Mouse (Mus musculus) left cerebral cortex, postnatal 36 days (tissue): ENCODE data around the gene Ptgis. TPM values are rescaled to one million over a fixed set of nuclear protein-coding genes. Genes with fewer than 3 reads are reported as not detected.

Experiments
- DNase-seq, 2 experiments: peaks; one replicate each; pipeline ENCODE4 v3.0.0; 2021 to 2022; ENCODE audit warnings: low spot score in 2 of 2, mixed read lengths in 1 of 2
- intact Hi-C: fragments of 180-260 bp; cut with DNase I; formaldehyde crosslinking; loops from one replicate; pipeline ENCODE4 v1.15.1; 2025
- total RNA-seq, 2 experiments: library from RNA; stranded (reverse); gene quantifications; 2 replicates each; pipeline ENCODE4 v1.2.3; 2021

The Ptgis gene
- total RNA-seq, 2 experiments from 2014 or later: 1.6 to 1.8 TPM

DNA sequence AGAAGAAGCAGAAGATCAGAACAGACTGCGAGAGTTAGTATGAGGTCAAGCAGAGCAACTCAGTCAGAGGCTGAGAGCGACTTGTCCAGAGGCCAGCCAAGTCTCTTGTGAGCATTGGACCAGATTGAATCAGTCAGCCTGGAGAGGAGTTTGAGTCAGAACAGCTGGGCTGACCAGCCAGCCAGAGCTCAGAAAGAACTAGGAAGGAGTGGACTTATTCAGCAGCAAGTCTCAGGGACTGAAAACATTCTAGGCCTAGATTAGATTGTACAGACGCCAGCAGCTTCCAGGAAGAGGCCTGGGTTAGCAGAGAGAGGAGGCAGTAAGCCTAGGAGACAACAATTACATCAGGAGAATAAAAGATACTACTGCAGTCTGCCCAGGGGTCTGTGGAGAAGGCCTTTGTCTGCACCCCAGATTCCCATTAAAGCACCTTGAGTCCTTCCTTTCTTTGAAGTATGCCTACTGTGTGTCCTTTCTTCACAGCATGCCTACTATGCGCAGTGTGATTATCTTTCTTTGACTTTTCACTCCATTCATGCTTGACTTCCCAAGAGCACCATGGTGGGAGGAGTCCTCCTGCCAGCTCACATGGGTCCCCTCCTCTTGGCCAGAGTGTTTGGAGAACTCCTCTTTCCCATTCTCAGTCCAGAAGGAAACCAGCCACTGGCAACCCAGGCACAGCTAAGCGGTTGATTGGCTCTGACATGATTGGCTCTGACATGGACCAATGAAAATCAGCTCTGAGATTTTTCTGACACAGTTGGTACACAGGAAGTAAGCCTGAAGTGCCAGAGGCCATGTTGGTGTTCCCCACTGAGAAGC is 67.1 kb downstream of the Ptgis start:
- intact Hi-C loops: no loop called here
- DNase-seq: no peak

DNA sequence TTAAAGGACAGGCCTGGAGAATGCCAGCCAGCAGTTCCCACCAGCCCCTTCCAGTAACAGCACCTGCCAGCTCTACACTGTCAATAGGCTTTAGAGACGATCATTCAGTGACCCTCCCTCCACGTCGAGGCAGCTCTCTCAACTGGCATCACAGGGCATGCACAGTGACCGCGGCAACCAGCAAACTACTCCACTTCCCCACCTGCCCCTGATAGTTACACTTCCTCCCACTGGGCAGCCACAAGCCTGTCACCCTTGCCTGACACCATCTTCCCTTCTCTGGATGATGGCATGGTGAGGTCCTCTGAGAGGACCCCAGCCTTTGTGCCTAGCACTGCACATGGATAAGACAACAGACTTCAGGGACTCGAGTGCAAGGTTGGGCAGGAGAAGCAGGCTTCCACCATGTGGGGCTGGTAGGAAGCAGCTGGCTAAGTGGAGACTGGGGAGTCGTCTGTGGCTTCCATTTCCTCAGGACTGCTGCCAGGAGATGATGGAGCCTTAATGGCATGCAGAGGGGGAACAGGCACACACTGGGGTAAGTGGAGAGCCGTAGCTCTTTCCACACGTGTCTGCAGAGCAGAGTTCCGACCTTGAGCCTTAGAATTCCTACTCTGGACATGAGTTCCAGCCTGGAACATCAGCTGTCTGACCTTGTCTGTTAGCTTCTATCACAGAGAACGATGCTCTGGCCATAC is 72.7 kb downstream of the Ptgis start:
- intact Hi-C loops: no loop called here
- DNase-seq: no peak

DNA sequence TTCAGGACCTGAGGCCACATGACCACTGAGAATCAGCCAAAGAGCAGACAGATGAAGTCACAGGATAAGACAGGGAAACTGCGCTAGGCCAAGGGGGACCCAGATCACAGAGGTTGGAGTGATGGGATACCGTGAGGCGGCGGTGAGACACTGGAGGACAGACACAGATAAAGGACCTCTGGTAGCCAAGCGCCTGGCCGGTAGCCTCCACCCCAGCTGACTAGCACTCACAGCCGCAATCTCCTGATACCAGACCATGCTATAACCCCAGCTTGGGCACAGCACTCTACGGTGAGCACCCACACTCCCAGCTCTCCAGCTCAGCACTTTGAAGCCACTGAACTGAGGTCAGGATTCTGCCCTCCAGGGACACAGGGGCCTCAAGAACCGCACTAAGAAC is 76.8 kb downstream of the Ptgis start:
- intact Hi-C loops: no loop called here

DNA sequence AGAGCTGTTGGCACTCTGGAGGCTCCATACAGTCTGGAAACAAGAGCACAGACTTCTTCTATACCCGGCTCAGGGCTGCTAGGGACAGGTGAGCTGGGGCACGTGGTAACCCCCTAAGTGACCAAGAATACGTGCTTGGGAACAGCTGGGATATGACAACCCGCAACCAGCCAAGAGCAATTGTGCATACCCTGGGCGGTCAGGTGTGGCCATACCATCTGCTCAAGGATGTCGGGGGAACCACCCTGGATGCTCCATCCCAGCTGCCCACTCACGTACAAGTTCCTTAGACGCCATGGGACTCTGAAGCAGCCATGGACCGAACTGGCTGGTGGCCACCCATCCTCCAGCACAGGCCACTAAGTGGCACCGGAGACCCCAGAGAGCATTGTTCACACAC is 77.3 kb downstream of the Ptgis start:
- DNase-seq: no peak
- intact Hi-C loops: no loop called here

More for the DNA sequence above, 76.8 kb downstream of the Ptgis start:
- no peak for DNase-seq

DNA sequence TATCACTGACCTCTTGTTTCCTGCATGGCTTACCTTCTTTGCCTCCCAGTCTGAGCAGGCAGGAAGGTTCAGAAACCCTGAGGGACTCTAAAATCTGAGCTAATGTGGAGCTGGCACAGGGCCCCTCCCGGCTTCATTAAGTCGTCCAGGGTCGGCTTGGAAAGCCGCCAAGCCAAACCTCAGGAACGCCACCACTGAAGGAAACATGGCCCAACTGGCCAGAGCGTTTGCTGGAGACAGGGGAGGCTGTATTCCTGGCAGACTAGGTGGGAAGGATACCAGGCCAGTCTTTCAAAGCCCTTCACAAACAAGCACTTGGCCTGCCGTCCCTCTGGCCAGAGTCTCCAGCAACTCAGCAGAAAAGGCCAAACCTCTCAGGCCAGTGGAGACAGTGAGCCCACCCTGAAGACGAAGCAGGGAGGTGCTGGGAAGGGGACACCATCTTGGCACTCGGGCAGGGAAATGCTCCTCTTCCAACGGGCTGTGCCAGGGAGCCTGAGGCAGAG is 77.8 kb downstream of the Ptgis start:
- intact Hi-C loops: no loop called here
- no peak for DNase-seq

DNA sequence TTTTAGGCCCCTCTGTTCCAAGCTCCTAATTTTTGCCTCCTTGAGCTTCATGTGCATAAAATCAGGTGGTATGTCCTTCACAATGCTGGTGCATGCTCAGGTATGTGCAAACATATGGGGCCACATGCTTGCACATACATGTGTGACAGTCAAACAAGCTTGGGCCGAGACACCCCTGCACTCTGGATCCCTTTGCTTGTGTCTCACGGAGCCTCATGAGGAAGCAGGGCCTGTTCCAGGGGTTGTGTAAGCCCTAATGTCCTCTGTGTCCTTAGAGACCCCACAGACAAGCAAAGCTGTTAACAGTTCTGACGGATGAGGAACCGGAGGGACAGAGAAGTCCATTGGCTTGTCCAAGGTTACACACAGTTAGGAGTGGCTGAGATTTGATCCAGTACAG is 80.7 kb downstream of the Ptgis start:
- DNase-seq: no peak
- intact Hi-C loops: no loop called here

DNA sequence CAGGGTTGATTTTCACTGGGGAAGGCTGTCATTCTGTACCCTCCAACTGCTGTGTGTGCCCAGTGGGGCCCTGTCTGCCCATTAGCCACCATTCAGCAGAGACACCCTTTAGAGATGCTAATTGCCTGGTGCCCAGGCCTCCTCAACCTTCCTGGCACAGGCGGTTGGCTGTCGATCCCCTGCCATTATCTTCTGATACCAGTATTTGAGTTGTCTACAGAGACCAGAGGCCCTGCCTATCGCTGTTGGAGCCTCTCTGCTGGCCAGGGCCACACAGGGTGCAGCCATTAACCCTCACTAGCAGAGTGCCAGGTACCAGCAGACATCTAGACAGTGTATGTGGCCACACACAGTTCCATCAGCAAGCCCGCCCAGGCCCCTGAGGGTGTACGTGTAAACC is 81.6 kb downstream of the Ptgis start:
- no peak for DNase-seq
- intact Hi-C loops: no loop called here

DNA sequence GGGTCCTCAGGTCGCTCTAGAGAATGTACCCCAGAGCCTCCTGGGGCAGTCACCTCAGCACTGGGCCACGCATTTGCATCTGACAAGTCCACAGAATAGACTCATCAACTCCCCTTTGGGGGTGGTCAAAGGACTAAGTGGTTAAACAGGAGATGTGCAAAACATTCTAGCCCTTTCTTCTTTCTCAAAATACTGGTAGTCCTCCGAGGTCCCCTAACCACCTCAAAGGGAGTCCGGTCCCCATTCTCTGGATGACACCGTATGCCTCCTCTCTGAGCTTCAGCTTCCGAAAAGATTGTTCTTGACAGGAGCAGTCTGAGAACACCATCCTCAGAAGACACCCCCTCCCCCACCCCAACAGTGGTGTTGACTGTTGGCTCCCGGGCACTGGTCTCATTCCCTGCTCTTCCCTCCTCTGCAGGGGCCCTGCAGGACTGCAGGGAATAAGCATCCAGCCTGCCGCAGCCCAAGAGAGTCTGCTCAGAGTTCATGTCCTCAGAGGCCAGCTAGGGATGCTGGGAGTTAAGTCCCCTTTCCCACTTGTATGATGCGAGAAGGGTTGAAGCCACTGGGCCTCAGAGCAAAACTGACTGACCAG is 84.2 kb downstream of the Ptgis start:
- DNase-seq: no peak
- intact Hi-C loops: no loop called here

DNA sequence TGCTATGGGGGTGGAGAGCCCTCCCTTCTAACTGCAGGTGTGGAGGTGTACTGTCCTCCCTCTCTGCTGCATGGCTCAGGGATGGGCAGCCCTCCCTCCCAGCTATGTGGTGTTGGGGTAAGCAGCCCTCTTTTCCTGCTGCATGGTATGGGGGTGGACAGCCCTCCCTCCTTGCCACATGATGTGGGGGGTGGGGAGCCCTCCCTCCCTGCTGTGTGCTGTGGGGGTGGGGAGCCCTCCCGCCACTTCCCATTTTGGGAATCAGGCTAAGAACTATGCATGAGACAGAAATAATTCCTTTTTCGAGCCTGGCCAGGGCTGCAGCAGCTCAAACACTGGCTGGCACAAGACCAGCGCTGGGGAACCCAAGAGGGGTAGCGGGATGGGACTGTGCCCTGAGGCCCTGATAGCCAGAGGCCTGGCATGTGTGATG is 84.8 kb downstream of the Ptgis start:
- peak; percentile 78 to 79 for DNase-seq
- intact Hi-C loops: no loop called here

DNA sequence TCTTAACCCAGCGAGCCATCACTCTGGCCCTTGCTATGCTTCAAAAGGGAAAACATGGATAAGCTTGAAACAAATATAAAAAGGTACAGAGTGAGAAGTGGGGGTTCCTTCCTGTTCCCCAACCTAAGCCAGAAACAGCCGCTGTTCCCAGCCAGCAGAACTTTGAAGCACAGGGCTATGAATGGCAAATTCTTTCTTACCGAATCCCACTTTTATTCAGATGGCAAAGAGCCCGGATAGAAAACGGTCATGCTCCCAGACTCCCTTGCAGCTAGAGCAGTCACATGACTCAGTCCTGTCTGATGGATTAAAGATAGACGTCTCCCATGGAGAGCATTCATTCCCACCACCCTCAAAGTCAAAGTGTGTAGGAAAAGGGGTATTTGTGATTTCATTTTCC is 89.5 kb downstream of the Ptgis start:
- intact Hi-C loops: no loop called here
- no peak for DNase-seq

DNA sequence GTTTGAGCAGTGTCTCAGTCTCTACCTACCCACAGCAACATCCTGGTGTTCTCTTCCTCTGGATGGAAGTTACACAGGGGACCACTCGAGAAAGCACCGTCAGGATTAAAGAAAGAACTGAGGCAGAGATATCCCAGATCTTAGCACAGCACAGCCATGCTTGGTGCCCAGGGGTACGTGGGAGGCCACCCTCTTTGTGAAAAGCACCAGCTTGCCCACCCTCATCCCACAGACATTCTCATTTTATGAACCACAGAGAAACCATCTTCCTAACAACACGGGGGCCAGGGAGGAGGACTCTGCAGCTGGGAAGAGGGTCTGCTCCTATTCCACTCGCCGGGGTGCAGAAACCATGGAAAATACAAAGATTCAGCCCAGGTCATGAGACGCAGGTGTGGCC is 90.3 kb downstream of the Ptgis start:
- peak in 1 of 2 experiments; percentile 48 for DNase-seq
- intact Hi-C loops: no loop called here

DNA sequence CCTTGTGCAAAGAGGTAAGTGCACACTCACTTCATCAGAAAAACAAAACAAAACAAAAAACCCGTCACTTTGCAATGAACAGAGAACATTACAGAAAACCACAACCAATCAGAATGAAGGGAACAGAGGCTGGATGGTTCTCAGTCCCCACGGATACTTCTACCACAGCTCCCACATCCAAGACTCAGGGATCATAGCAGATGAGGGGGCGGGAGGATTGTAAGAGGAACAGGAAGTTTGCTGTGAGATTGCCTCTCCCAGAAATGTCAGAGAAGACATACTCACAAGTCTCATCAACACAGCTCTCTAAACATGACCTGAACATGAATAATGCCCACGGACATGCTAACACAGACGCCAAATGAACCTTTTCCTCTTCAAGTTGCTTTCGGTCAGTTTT is 91.4 kb downstream of the Ptgis start:
- DNase-seq: no peak
- intact Hi-C loops: no loop called here

DNA sequence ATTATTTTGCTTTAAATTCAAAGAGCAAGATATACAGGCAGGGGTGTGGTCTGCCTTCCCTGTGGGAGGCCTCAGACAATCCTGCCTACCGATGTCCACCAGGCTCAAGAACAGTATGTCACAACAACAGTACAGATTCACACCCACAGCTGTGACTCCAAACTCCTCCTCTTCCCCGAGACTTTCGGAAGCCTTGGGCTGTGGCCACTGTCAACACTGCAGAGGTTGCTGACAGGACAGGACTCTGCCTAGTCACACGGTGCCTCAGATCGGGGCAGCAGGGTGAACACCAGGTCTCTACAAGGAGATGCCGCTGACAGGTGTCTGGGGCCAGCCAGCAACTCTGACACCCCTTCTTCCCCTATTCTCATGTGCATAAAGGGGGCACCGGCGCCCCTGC is 92.7 kb downstream of the Ptgis start:
- intact Hi-C loops: no loop called here

DNA sequence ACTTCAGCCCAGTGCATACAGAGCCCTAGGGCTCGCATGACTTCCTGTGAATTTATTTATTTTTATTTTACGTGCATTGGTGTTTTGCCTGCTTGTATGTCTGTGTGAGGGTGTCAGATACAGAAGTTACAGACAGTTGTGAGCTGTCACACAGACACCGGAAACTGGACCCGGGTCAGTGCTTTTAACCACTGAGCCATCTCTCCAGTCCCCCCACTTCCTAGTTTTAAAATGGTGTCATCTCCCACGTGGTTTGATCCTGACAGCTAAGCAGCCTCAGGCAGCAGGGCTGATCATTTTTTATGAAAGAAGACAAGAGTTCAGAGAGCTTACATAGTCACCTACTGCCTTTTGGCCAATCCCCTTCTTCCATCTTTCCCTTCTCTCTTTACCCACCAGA is 94.5 kb downstream of the Ptgis start:
- intact Hi-C loops: no loop called here
- no peak for DNase-seq

More for the DNA sequence above, 92.7 kb downstream of the Ptgis start:
- DNase-seq: no peak

DNA sequence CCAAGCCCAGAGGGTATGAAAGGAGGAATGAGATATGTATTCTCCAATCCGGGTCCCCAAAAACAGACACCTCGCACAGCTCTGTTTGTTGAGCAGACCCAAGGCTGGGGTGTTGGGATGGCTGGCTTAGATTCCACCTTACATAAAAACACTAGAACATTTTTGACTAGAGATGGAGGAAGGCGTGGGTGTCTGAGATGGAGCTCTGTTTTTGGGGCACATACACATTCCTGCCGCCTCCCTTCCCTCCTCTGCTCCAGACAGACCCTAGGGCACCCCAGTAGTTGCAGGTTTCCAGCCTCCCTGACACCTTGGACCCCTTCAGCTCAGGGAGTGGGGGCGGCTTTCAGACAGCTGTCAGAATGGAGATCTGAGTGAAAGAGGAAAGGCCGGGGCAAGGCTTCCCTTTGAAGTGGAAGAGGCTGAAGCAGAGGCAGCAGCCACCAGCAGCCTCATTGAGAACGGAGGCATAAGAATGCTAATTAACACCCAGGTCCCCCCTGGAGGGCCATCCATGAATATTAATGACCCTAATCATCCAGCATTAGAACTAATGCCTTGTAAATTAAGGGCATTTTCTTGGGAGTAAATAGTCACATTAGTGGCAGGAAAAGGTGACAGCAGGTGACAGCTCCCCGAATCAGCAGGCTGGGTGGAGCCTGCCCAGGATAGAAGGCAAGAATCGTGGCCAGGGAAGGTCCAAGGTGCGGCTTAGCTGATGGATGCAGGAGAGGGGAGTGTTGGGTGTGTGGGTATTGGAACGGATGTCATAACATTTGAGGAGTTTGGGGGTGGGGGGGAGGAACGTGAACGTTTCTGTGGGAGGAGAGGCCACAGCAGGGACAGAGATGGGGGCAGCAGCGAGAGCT is 95.7 kb downstream of the Ptgis start:
- intact Hi-C loops: no loop called here
- DNase-seq: peak; percentile 71 to 75

DNA sequence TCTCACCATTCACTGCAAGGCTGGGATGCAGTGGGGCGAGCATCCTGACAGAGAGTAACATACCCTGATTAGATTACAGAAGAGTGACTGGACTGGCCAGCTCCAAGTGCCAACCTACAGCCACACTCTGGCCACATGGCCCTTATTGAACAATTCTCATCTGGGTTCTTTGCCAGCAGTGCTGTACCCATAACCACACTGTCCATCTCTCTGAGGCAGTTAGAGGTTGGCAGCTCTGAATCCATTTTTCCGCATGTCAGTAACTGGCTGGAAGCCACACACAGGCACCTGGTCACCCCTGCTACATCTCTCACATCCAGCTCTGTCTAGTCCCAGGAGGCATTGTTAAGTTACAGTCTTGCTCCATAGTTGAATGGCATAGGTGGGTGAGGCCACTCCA is 96.5 kb downstream of the Ptgis start:
- intact Hi-C loops: no loop called here
- no peak for DNase-seq

DNA sequence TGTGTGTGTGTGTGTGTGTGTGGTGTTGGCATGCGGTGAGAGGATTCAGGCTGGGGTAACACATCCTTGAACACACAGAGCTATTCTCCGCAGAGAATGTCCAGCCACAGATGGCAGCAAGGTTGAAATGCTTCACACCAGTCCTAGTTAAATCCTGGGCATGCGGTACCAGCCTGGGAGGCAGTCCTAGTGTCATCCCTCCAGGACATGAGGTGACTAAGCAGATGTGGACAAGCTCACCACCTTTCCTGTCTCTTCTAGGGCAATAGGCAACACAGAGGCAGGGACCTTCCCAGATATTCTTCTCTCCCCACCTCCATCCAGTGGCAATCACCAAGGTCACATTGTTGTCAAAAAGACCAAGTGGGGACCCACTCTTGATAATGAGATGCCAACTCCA is 98.1 kb downstream of the Ptgis start:
- DNase-seq: no peak
- intact Hi-C loops: no loop called here

DNA sequence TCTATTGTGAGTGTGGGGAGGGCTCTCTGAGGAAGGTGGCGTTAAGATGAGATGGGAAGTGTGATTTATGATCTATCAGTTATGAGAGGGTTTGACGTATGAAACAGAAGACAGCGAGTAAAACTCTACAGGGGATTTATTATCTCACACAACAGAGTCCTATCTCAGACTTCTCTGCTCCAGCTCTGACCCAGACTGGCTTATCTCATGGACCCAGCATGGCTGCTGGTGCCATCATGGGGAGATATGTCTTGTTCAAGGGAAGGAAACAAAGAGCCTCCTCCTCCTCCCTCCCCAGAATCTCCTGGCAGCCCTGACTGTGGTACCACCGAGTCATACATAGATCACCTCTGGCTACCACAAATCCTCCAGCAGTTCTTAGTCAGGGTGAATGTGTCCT is 98.6 kb downstream of the Ptgis start:
- no peak for DNase-seq
- intact Hi-C loops: no loop called here
